Mouse (Mus musculus) small intestine, adult 2 months (tissue): Measurements from ENCODE around the gene Dtd1.

Source experiments
- CTCF ChIP-seq: fragments of 200-500 bp; IDR thresholded peaks from 2 replicates; pipeline ENCODE4 v1.5.1; 2012; ENCODE audit warnings: low read depth, mild to moderate bottlenecking, control low read depth, inconsistent platforms, low read length, moderate library complexity, mixed read lengths; ENCODE audit not compliant: insufficient replicate concordance, insufficient read length; ENCODE audit errors: extremely low read depth
- POLR2A ChIP-seq: fragments of 200-500 bp; IDR thresholded peaks from 2 replicates; pipeline ENCODE4 v1.6.1; 2012; ENCODE audit warnings: low read depth, mild to moderate bottlenecking, control low read depth, inconsistent platforms, low read length, moderate library complexity

DNA sequence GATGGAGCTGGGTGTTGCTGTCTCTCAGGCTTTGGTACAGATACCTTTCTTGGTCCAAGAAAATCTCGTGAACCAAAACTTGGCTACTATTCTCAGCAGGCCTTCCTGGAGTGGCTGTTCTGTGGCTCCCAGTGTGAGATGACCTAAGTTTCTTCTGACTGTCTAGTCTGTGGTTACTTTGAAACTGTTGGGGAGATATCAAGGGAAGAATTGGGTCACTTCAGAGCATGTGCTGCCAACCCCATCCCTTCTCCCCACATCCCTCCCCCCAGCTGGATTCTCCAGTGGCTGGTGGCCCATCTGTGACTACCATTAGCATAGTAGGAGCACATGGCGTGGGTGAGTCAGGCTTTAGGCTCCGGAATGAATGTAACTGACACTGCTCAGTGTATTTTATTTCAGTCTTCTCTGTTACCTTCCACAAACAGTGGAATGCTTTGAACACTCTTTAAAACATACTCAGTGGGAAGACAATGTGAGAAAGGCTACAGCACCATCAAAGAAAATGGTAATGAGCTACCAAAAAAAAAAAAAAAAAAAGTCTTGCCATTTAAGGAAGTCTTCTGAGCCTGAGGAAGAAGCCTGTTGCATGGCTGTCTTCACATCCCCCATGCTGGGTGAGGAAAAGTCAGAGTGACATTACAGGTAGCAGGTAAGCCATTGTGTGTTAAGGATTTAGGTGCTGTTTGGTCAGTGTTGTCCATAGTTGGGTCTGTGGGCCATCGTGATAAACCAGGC is 146.5 kb downstream of the Dtd1 start:
- no peak for TF ChIP-seq CTCF
- TF ChIP-seq POLR2A: no peak
